Mouse (Mus musculus) hindbrain, embryonic 14.5 days (tissue): ENCODE measurements at regions not wholly inside any gene's neighbourhood (a gene's known extent, or its start where the extent isn't known, plus 50 kb on each side); places are given as distances from the start of the nearest gene placed in this dataset.

ENCODE experiments used
- ATAC-seq: fragments of 200-750 bp; cut with Nextera tagmentation; 2 replicates; pipeline ENCODE4 v1.8.0; 2017; ENCODE audit warnings: moderate number of reproducible peaks, mild to moderate bottlenecking, moderate TSS enrichment, moderate library complexity; ENCODE audit not compliant: low FRiP score
- DNase-seq: peaks from one replicate; pipeline ENCODE4 v3.0.0-alpha.2; 2015; ENCODE audit warnings: low spot score
- H3K27ac ChIP-seq: fragments of 300-500 bp; sonication (generic); 2 replicates; pipeline ENCODE4 v1.5.1; 2014; ENCODE audit warnings: mild to moderate bottlenecking, moderate library complexity
- H3K27me3 ChIP-seq: fragments of 300-500 bp; sonication (generic); 2 replicates; pipeline ENCODE4 v1.6.1; 2014; ENCODE audit warnings: mild to moderate bottlenecking, low read length, mixed read lengths; ENCODE audit not compliant: control insufficient read depth, insufficient read depth
- H3K36me3 ChIP-seq: fragments of 300-500 bp; sonication (generic); replicated peaks from 2 replicates; pipeline ENCODE4 v1.6.1; 2014; ENCODE audit not compliant: control insufficient read depth, insufficient read depth
- H3K4me1 ChIP-seq: fragments of 300-500 bp; sonication (generic); replicated peaks from 2 replicates; pipeline ENCODE4 v1.6.1; 2014; ENCODE audit warnings: antibody characterized with exemption, low read length, mixed read lengths; ENCODE audit not compliant: control insufficient read depth, insufficient read depth
- H3K4me2 ChIP-seq: fragments of 300-500 bp; sonication (generic); replicated peaks from 2 replicates; pipeline ENCODE4 v1.6.1; 2014; ENCODE audit warnings: mild to moderate bottlenecking, moderate library complexity
- H3K4me3 ChIP-seq: fragments of 300-500 bp; sonication (generic); replicated peaks from 2 replicates; pipeline ENCODE4 v1.5.1; 2014; ENCODE audit warnings: mild to moderate bottlenecking, low read length
- H3K9ac ChIP-seq: fragments of 300-500 bp; sonication (generic); 2 replicates; pipeline ENCODE4 v1.6.1; 2014
- H3K9me3 ChIP-seq: fragments of 300-500 bp; sonication (generic); 2 replicates; pipeline ENCODE4 v1.6.1; 2016; ENCODE audit warnings: low read length; ENCODE audit not compliant: control insufficient read depth
- WGBS: fragments of 180-500 bp; shearing (Covaris S2); extraction: QIAGEN DNeasy Blood & Tissue Kit; methylation state at CpG from one replicate; pipeline ENCODE4 v1.1.7; 2014; 5-methylcytosine and 5-hydroxymethylcytosine counted together

GRCm38 (mm10) chr13:48316747-48317146 lies 55.7 kb downstream of the Id4 start:
- H3K36me3 ChIP-seq: no peaks in the 10 kb centered on the region
- DNase-seq (peak; percentile 57), ATAC-seq (no peak)
- H3K9me3 ChIP-seq: no peaks in the 10 kb centered on the region
- H3K27me3 ChIP-seq: no peaks in the 10 kb centered on the region
- H3K27ac ChIP-seq: peak overlapping the region; percentile 4; the same call in 1 of the 2 replicates
- peaks cover 4% of the 10 kb centered on the region; the same call in 1 of the 2 replicates for H3K4me1 ChIP-seq
- no peak overlapping the region for H3K4me2 ChIP-seq
- no peak overlapping the region for H3K9ac ChIP-seq
- H3K4me3 ChIP-seq: no peak overlapping the region
- WGBS: 14% methylated on average over 9 of the region's 9 CpGs

GRCm38 (mm10) chr13:48317457-48317856 lies 56.4 kb downstream of the Id4 start:
- Histone ChIP-seq H3K9me3 (no peaks in the 10 kb centered on the region), H3K36me3 (no peaks in the 10 kb centered on the region), H3K27ac (no peak overlapping the region; the same call in 1 of the 2 replicates), H3K4me2 (no peak overlapping the region), H3K27me3 (no peaks in the 10 kb centered on the region), H3K4me1 (peaks cover 4% of the 10 kb centered on the region; the same call in 1 of the 2 replicates), H3K4me3 (no peak overlapping the region), H3K9ac (no peak overlapping the region)
- DNase-seq (no peak), ATAC-seq (no peak)
- 13% methylated on average over 7 of the region's 7 CpGs for WGBS

- WGBS: 89% methylated on average over 7 of the region's 7 CpGs
- no peak for ATAC-seq
- DNase-seq: no peak
These were observed 58.0 kb downstream of the Id4 start for GRCm38 (mm10) chr13:48319001-48319400.

GRCm38 (mm10) chr13:48324290-48324718 lies 63.3 kb downstream of the Id4 start:
- no peak for DNase-seq
- Histone ChIP-seq H3K9me3 (no peaks in the 10 kb centered on the region), H3K9ac (no peak overlapping the region), H3K4me3 (no peak overlapping the region), H3K4me1 (peaks cover 10% of the 10 kb centered on the region), H3K27ac (peak overlapping the region; percentile 43), H3K4me2 (peak overlapping the region; percentile 7; the same call in 1 of the 2 replicates), H3K27me3 (no peaks in the 10 kb centered on the region), H3K36me3 (no peaks in the 10 kb centered on the region)
- no peak for ATAC-seq
- 5% methylated on average over 8 of the region's 8 CpGs for WGBS

More at GRCm38 (mm10) chr13:48319001-48319400, 58.0 kb downstream of the Id4 start:
- Histone ChIP-seq H3K4me1 (peaks cover 8% of the 10 kb centered on the region), H3K4me3 (no peak overlapping the region), H3K4me2 (no peak overlapping the region), H3K27me3 (no peaks in the 10 kb centered on the region), H3K27ac (no peak overlapping the region), H3K36me3 (no peaks in the 10 kb centered on the region), H3K9me3 (no peaks in the 10 kb centered on the region), H3K9ac (no peak overlapping the region)

- H3K36me3 ChIP-seq: no peaks in the 10 kb centered on the region
- H3K9ac ChIP-seq: no peak overlapping the region
- no peaks in the 10 kb centered on the region for H3K4me1 ChIP-seq
- no peaks in the 10 kb centered on the region for H3K27me3 ChIP-seq
- H3K27ac ChIP-seq: no peak overlapping the region
- ATAC-seq (no peak), DNase-seq (no peak)
- H3K4me2 ChIP-seq: no peak overlapping the region
- no peak overlapping the region for H3K4me3 ChIP-seq
- WGBS: 92% methylated on average over 11 of the region's 11 CpGs
- H3K9me3 ChIP-seq: no peaks in the 10 kb centered on the region
These were observed 69.6 kb downstream of the Id4 start for GRCm38 (mm10) chr13:48330619-48331018.

DNA sequence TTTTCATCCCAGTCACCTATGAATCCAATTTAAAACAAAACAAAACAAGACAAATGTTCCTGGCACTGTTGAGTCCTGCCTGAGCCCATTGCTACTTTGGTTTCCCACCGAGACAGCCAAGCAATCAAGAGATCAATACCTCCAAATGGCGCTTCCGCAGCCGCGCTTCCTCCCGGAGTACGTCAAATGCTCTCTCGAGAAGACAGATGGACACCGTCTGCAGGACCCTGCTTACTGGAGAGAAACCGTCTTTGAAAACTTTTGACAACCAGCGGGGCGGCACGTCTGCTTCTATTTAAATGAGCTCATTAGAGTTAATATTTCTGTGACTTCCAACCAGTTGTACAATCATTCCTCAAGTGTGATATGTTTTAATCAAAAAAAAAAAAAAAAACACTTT lies 75.1 kb downstream of the Id4 start:
- no peak for DNase-seq
- Histone ChIP-seq H3K4me2 (no peak overlapping the region), H3K9ac (no peak overlapping the region), H3K36me3 (no peaks in the 10 kb centered on the region), H3K4me1 (0 out of 2 replicates have a peak, but pooled peaks cover 4% of the 10 kb centered on the region), H3K4me3 (no peak overlapping the region), H3K9me3 (no peaks in the 10 kb centered on the region), H3K27me3 (no peaks in the 10 kb centered on the region), H3K27ac (no peak overlapping the region)
- 45% methylated on average over 13 of the region's 13 CpGs for WGBS
- no peak for ATAC-seq

DNA sequence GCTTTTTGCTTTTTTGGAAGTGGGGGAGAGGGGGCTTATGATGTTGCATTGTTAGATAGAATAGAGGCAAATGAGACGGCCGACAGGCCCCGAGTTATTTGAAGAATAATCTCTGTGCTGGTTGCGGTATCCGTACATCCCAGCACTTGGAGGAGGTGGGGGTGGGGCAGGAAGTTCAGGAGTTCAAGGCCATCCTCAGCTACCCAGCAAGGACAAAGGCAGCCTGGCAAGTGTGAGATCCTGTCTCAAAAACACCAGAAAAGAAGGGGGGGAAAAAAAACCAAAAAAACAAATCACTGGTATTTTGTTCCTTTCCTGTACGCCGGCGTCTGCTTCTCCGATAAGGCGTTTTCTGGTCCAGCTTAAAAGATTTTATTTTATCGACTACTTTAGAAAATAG lies 75.6 kb downstream of the Id4 start:
- Histone ChIP-seq H3K4me2 (no peak overlapping the region), H3K9me3 (no peaks in the 10 kb centered on the region), H3K4me3 (no peak overlapping the region), H3K27ac (no peak overlapping the region), H3K36me3 (no peaks in the 10 kb centered on the region), H3K4me1 (0 out of 2 replicates have a peak, but pooled peaks cover 4% of the 10 kb centered on the region), H3K9ac (no peak overlapping the region), H3K27me3 (no peaks in the 10 kb centered on the region)
- no peak for ATAC-seq
- WGBS: 77% methylated on average over 11 of the region's 11 CpGs
- no peak for DNase-seq

DNA sequence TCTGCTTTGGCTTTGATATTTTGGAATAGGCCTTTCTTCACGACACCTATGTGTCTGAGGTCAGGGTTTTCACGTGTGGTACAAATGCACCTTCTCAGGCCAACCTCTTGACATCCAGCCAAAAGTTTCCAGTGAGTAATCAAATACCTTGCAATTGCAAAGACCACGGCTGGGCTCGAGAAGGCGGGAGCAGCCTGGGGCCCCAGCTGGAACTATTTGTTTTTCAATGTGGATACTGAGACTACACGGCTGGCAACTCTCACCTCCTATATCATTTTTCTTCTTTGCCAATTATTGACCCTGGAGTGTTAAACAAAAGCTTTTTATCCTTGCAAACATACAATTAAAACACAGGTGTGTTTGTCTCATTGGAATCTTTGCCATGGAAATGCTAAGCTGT lies 77.5 kb downstream of the Id4 start:
- DNase-seq (no peak), ATAC-seq (no peak)
- no peaks in the 10 kb centered on the region for H3K36me3 ChIP-seq
- H3K4me3 ChIP-seq: no peak overlapping the region
- H3K9me3 ChIP-seq: no peaks in the 10 kb centered on the region
- no peak overlapping the region for H3K9ac ChIP-seq
- no peak overlapping the region for H3K4me2 ChIP-seq
- H3K27me3 ChIP-seq: no peaks in the 10 kb centered on the region
- 0 out of 2 replicates have a peak, but pooled peaks cover 4% of the 10 kb centered on the region for H3K4me1 ChIP-seq
- no peak overlapping the region for H3K27ac ChIP-seq
- 61% methylated on average over 6 of the region's 6 CpGs for WGBS

- Histone ChIP-seq H3K9me3 (no peaks in the 10 kb centered on the region), H3K4me2 (no peak overlapping the region; the same call in 1 of the 2 replicates), H3K27me3 (no peaks in the 10 kb centered on the region), H3K27ac (peak overlapping the region; percentile 52; the same call in 1 of the 2 replicates), H3K36me3 (no peaks in the 10 kb centered on the region), H3K4me3 (no peak overlapping the region), H3K9ac (no peak overlapping the region), H3K4me1 (no peaks in the 10 kb centered on the region)
- DNase-seq (no peak), ATAC-seq (peak; percentile 65)
- WGBS: 56% methylated on average over 9 of the region's 9 CpGs
These were observed 89.1 kb downstream of the Id4 start for GRCm38 (mm10) chr13:48350124-48350523.

GRCm38 (mm10) chr13:48350955-48351354 lies 89.9 kb downstream of the Id4 start:
- 64% methylated on average over 11 of the region's 11 CpGs for WGBS
- ATAC-seq (no peak), DNase-seq (no peak)
- Histone ChIP-seq H3K9me3 (no peaks in the 10 kb centered on the region), H3K4me1 (no peaks in the 10 kb centered on the region), H3K4me3 (no peak overlapping the region), H3K4me2 (no peak overlapping the region), H3K27ac (no peak overlapping the region), H3K9ac (no peak overlapping the region), H3K27me3 (no peaks in the 10 kb centered on the region), H3K36me3 (no peaks in the 10 kb centered on the region)
